Mouse (Mus musculus) bone marrow, adult 2 months (tissue): ENCODE data around the gene Zkscan5.

Source experiments
- CTCF ChIP-seq: fragments of 200-500 bp; IDR thresholded peaks from 2 replicates; pipeline ENCODE4 v1.5.1; 2011; ENCODE audit warnings: low read length, control low read depth; ENCODE audit not compliant: control insufficient read depth, insufficient read depth
- POLR2A ChIP-seq: fragments of 200-500 bp; IDR thresholded peaks from 2 replicates; pipeline ENCODE4 v1.6.1; 2011; ENCODE audit warnings: low read depth, mild to moderate bottlenecking, control low read depth, low read length, borderline replicate concordance; ENCODE audit not compliant: control insufficient read depth

DNA sequence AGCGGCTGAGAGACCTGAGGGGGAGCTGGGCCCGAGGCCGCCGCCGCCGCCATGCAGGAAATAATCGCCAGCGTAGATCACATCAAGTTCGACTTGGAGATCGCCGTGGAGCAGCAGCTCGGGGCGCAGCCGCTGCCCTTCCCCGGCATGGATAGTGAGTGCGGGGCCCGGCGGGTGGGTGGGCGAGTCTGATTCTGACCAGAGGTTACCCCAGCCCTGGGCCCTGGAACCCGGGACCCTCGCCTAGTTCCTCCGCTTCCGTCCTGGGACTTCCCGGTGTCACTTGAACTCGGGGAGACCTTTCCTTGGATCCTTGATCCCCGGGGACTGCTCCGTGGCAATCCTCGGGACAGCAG is 37.1 kb upstream of the Zkscan5 start:
- no peak for TF ChIP-seq POLR2A
- TF ChIP-seq CTCF, result no peak
